Mouse (Mus musculus) kidney, embryonic 15.5 days (tissue): Measurements from ENCODE around the gene Bpifc. TPM values are rescaled to one million over a fixed set of nuclear protein-coding genes. Genes with fewer than 3 reads are reported as not detected.

ENCODE experiments used
- ATAC-seq: fragments of 200-750 bp; cut with Nextera tagmentation; replicated peaks from 2 replicates; pipeline ENCODE4 v1.8.0; 2017; ENCODE audit warnings: moderate TSS enrichment; ENCODE audit not compliant: low FRiP score
- H3K27ac ChIP-seq: fragments of 300-500 bp; sonication (generic); 2 replicates; pipeline ENCODE4 v1.5.1; 2015; ENCODE audit warnings: mild to moderate bottlenecking, inconsistent platforms
- H3K27me3 ChIP-seq: fragments of 300-500 bp; sonication (generic); 2 replicates; pipeline ENCODE4 v1.6.1; 2015; ENCODE audit warnings: inconsistent platforms
- H3K36me3 ChIP-seq: fragments of 300-500 bp; sonication (generic); 2 replicates; pipeline ENCODE4 v1.6.1; 2015; ENCODE audit warnings: inconsistent platforms
- H3K4me1 ChIP-seq: fragments of 300-500 bp; sonication (generic); 2 replicates; pipeline ENCODE4 v1.6.1; 2015; ENCODE audit warnings: inconsistent platforms
- H3K4me2 ChIP-seq: fragments of 300-500 bp; sonication (generic); 2 replicates; pipeline ENCODE4 v1.6.1; 2015; ENCODE audit warnings: moderate library complexity, mild to moderate bottlenecking, inconsistent platforms
- H3K4me3 ChIP-seq: fragments of 300-500 bp; sonication (generic); replicated peaks from 2 replicates; pipeline ENCODE4 v1.5.1; 2015; ENCODE audit warnings: mild to moderate bottlenecking, inconsistent platforms
- H3K9ac ChIP-seq: fragments of 300-500 bp; sonication (generic); 2 replicates; pipeline ENCODE4 v1.6.1; 2015; ENCODE audit warnings: mild to moderate bottlenecking, inconsistent platforms
- H3K9me3 ChIP-seq: fragments of 300-500 bp; sonication (generic); replicated peaks from 2 replicates; pipeline ENCODE4 v1.6.1; 2016; ENCODE audit warnings: inconsistent platforms
- WGBS: fragments of 180-500 bp; shearing (Covaris S2); methylation state at CpG from one replicate; pipeline ENCODE4 v1.1.7; 2015; ENCODE audit warnings: mixed read lengths; 5-methylcytosine and 5-hydroxymethylcytosine counted together
- polyA plus RNA-seq: library from polyadenylated mRNA; unstranded; fragments of >200 nt; fragmentation: Nextera tagmentation; extraction: Ambion mirVana; gene quantifications from 2 replicates; pipeline ENCODE4 v1.2.1, GENCODE M21; 2015

Gene Bpifc
- 0.35 and 0.38 TPM in 2 replicates for polyA plus RNA-seq

- 0 out of 2 replicates have a peak, but pooled peaks cover 9% of the 10 kb centered on the region for H3K4me1 ChIP-seq
- no peaks in the 10 kb centered on the region for H3K36me3 ChIP-seq
- no peak within 1 kb of the TSS for H3K4me3 ChIP-seq
- no peak within 1 kb of the TSS for H3K9ac ChIP-seq
- peaks cover 12% of the 10 kb centered on the region; the same call in 1 of the 2 replicates for H3K27me3 ChIP-seq
- ATAC-seq: no peak
- 86% methylated on average over 2 of the region's 2 CpGs for WGBS
- H3K9me3 ChIP-seq: no peaks in the 10 kb centered on the region
- H3K27ac ChIP-seq: no peak within 1 kb of the TSS
- no peak within 1 kb of the TSS for H3K4me2 ChIP-seq
Measured at GRCm38 (mm10) chr10:86011781-86012180, at the start of gene Bpifc. Gene Bpifc, minus strand, starts transcription at chr10:86011895.

- no peak overlapping the region for H3K27ac ChIP-seq
- no peak overlapping the region for H3K4me3 ChIP-seq
- H3K9ac ChIP-seq: no peak overlapping the region
- no peak overlapping the region for H3K4me2 ChIP-seq
- H3K4me1 ChIP-seq: peaks cover 9% of the 10 kb centered on the region
- H3K9me3 ChIP-seq: 0 out of 2 replicates have a peak, but pooled peaks cover 4% of the 10 kb centered on the region
- ATAC-seq: no peak
- WGBS: 46% methylated on average over 3 of the region's 3 CpGs
- peaks cover 4% of the 10 kb centered on the region; the same call in 1 of the 2 replicates for H3K36me3 ChIP-seq
- H3K27me3 ChIP-seq: no peaks in the 10 kb centered on the region
Measured at GRCm38 (mm10) chr10:86060267-86060666, 48.6 kb upstream of the Bpifc start.

GRCm38 (mm10) chr10:86057712-86058111, 46.0 kb upstream of the Bpifc start:
- Histone ChIP-seq H3K27me3 (no peaks in the 10 kb centered on the region), H3K4me2 (no peak overlapping the region), H3K36me3 (peaks cover 11% of the 10 kb centered on the region; the same call in 1 of the 2 replicates), H3K4me1 (0 out of 2 replicates have a peak, but pooled peaks cover 3% of the 10 kb centered on the region), H3K27ac (peak overlapping the region; percentile 51; the same call in 1 of the 2 replicates), H3K9ac (no peak overlapping the region), H3K4me3 (no peak overlapping the region), H3K9me3 (0 out of 2 replicates have a peak, but pooled peaks cover 4% of the 10 kb centered on the region)
- WGBS: 73% methylated on average over 2 of the region's 2 CpGs
- ATAC-seq: no peak

GRCm38 (mm10) chr10:86057286-86057685, 45.6 kb upstream of the Bpifc start:
- 81% methylated on average over 11 of the region's 11 CpGs for WGBS
- Histone ChIP-seq H3K36me3 (peaks cover 11% of the 10 kb centered on the region; the same call in 1 of the 2 replicates), H3K9me3 (0 out of 2 replicates have a peak, but pooled peaks cover 4% of the 10 kb centered on the region), H3K27me3 (no peaks in the 10 kb centered on the region), H3K4me1 (0 out of 2 replicates have a peak, but pooled peaks cover 3% of the 10 kb centered on the region), H3K4me3 (no peak overlapping the region), H3K27ac (no peak overlapping the region), H3K9ac (no peak overlapping the region), H3K4me2 (no peak overlapping the region)
- no peak for ATAC-seq

GRCm38 (mm10) chr10:86056297-86056903, 44.7 kb upstream of the Bpifc start:
- no peaks in the 10 kb centered on the region for H3K27me3 ChIP-seq
- H3K36me3 ChIP-seq: peaks cover 11% of the 10 kb centered on the region; the same call in 1 of the 2 replicates
- WGBS: 85% methylated on average over 8 of the region's 8 CpGs
- no peak overlapping the region for H3K9ac ChIP-seq
- H3K4me2 ChIP-seq: no peak overlapping the region
- no peak overlapping the region for H3K27ac ChIP-seq
- H3K9me3 ChIP-seq: no peaks in the 10 kb centered on the region
- H3K4me3 ChIP-seq: no peak overlapping the region
- ATAC-seq: no peak
- H3K4me1 ChIP-seq: 0 out of 2 replicates have a peak, but pooled peaks cover 3% of the 10 kb centered on the region

GRCm38 (mm10) chr10:86052818-86053522, 41.3 kb upstream of the Bpifc start:
- Histone ChIP-seq H3K4me2 (no peak overlapping the region), H3K27ac (no peak overlapping the region), H3K36me3 (peaks cover 33% of the 10 kb centered on the region), H3K9me3 (no peaks in the 10 kb centered on the region), H3K27me3 (no peaks in the 10 kb centered on the region), H3K4me1 (0 out of 2 replicates have a peak, but pooled peaks cover 3% of the 10 kb centered on the region), H3K9ac (no peak overlapping the region), H3K4me3 (no peak overlapping the region)
- ATAC-seq: no peak
- WGBS: 72% methylated on average over 10 of the region's 10 CpGs

- Histone ChIP-seq H3K36me3 (peaks cover 45% of the 10 kb centered on the region), H3K4me3 (no peak overlapping the region), H3K9ac (no peak overlapping the region), H3K4me2 (no peak overlapping the region), H3K9me3 (no peaks in the 10 kb centered on the region), H3K27ac (no peak overlapping the region), H3K4me1 (no peaks in the 10 kb centered on the region), H3K27me3 (no peaks in the 10 kb centered on the region)
- no peak for ATAC-seq
- 24% methylated on average over 2 of the region's 2 CpGs for WGBS
Measured at GRCm38 (mm10) chr10:86050522-86050921, 38.8 kb upstream of the Bpifc start.

- Histone ChIP-seq H3K4me2 (no peak overlapping the region), H3K4me1 (no peaks in the 10 kb centered on the region), H3K27me3 (no peaks in the 10 kb centered on the region), H3K9ac (no peak overlapping the region), H3K9me3 (no peaks in the 10 kb centered on the region), H3K27ac (no peak overlapping the region), H3K4me3 (no peak overlapping the region), H3K36me3 (peaks cover 64% of the 10 kb centered on the region)
- ATAC-seq: no peak
- 85% methylated on average over 9 of the region's 9 CpGs for WGBS
Measured at GRCm38 (mm10) chr10:86047786-86048185, 36.1 kb upstream of the Bpifc start.

GRCm38 (mm10) chr10:86046371-86046770, 34.7 kb upstream of the Bpifc start:
- no peak overlapping the region for H3K4me2 ChIP-seq

GRCm38 (mm10) chr10:86044066-86044465, 32.4 kb upstream of the Bpifc start:
- Histone ChIP-seq H3K4me2 (no peak overlapping the region), H3K4me1 (no peaks in the 10 kb centered on the region), H3K36me3 (peaks cover 56% of the 10 kb centered on the region), H3K9ac (no peak overlapping the region), H3K27me3 (no peaks in the 10 kb centered on the region), H3K9me3 (no peaks in the 10 kb centered on the region), H3K4me3 (no peak overlapping the region), H3K27ac (no peak overlapping the region)
- 87% methylated on average over 8 of the region's 8 CpGs for WGBS
- ATAC-seq: no peak

More at GRCm38 (mm10) chr10:86046371-86046770, 34.7 kb upstream of the Bpifc start:
- H3K4me1 ChIP-seq: no peaks in the 10 kb centered on the region
- H3K4me3 ChIP-seq: no peak overlapping the region
- no peaks in the 10 kb centered on the region for H3K27me3 ChIP-seq
- no peak for ATAC-seq
- H3K9me3 ChIP-seq: no peaks in the 10 kb centered on the region
- no peak overlapping the region for H3K27ac ChIP-seq
- H3K9ac ChIP-seq: no peak overlapping the region
- WGBS: 89% methylated on average over 1 of the region's 1 CpGs
- peaks cover 67% of the 10 kb centered on the region for H3K36me3 ChIP-seq

GRCm38 (mm10) chr10:86043651-86044050, 32.0 kb upstream of the Bpifc start:
- H3K9me3 ChIP-seq: no peaks in the 10 kb centered on the region
- peaks cover 55% of the 10 kb centered on the region for H3K36me3 ChIP-seq
- no peak overlapping the region for H3K9ac ChIP-seq
- no peaks in the 10 kb centered on the region for H3K27me3 ChIP-seq
- 83% methylated on average over 4 of the region's 4 CpGs for WGBS
- ATAC-seq: no peak
- no peak overlapping the region for H3K4me2 ChIP-seq
- H3K4me1 ChIP-seq: no peaks in the 10 kb centered on the region
- H3K27ac ChIP-seq: no peak overlapping the region
- H3K4me3 ChIP-seq: no peak overlapping the region

- no peaks in the 10 kb centered on the region for H3K4me1 ChIP-seq
- 83% methylated on average over 2 of the region's 2 CpGs for whole genome bisulfite sequencing
- H3K36me3 ChIP-seq: peaks cover 76% of the 10 kb centered on the region
- no peaks in the 10 kb centered on the region for H3K27me3 ChIP-seq
- no peak overlapping the region for H3K4me3 ChIP-seq
- H3K9ac ChIP-seq: no peak overlapping the region
- ATAC-seq: no peak
- H3K9me3 ChIP-seq: no peaks in the 10 kb centered on the region
- no peak overlapping the region for H3K27ac ChIP-seq
- H3K4me2 ChIP-seq: no peak overlapping the region
Measured at GRCm38 (mm10) chr10:86034007-86034728, 22.5 kb upstream of the Bpifc start.
